Mouse (Mus musculus) lung, adult 2 months (tissue): Measurements from ENCODE around the gene Acadm.

Source experiments
- CTCF ChIP-seq: fragments of 200-500 bp; IDR thresholded peaks from 2 replicates; pipeline ENCODE4 v1.5.1; 2011; ENCODE audit warnings: mild to moderate bottlenecking, low read length, control low read depth; ENCODE audit not compliant: insufficient read depth
- POLR2A ChIP-seq: fragments of 200-500 bp; IDR thresholded peaks from 2 replicates; pipeline ENCODE4 v1.6.1; 2011; ENCODE audit warnings: low read depth, mild to moderate bottlenecking, control low read depth, low read length, borderline replicate concordance; ENCODE audit errors: extremely low read depth

DNA sequence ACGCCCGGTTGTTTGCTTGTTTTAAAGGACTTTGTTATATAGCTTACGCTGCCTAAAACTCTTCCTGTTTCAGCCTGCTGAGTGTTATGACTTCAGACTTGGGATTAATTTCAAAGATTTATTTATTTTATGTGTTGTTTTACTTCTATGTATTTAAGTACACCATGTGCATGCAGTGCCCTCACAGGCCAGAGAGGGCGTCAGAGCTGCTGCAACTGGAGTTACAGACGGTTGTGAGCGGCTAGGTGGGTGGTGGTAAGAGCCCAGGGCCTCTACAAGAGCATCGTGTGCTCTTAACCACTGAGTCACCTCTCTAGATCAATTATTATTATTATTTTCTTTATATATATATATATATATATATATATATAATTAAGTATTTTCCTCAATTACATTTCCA lies 18.1 kb downstream of the Acadm start:
- TF ChIP-seq CTCF (peak; percentile 12; the same call in 1 of the 2 replicates), POLR2A (no peak)
